Mouse (Mus musculus): ENCODE measurements at regions not wholly inside any gene's neighbourhood (a gene's known extent, or its start where the extent isn't known, plus 50 kb on each side); places are given as distances from the start of the nearest gene placed in this dataset.

GRCm38 (mm10) chr12:78098765-78099194 is 95.3 kb upstream of the Gm6657 start:
- no peak for DNase-seq (ENCODE audit: low spot score)

GRCm38 (mm10) chr12:78099761-78100160 is 94.3 kb upstream of the Gm6657 start:
- DNase-seq (ENCODE audit: low spot score), result no peak

GRCm38 (mm10) chr12:78100756-78101155 is 93.3 kb upstream of the Gm6657 start:
- no peak for DNase-seq (ENCODE audit: low spot score)

- DNase-seq (ENCODE audit: low spot score), result no peak
Measured at GRCm38 (mm10) chr12:78109931-78110330, 84.1 kb upstream of the Gm6657 start.

GRCm38 (mm10) chr12:78118131-78118530 is 75.9 kb upstream of the Gm6657 start:
- DNase-seq (ENCODE audit: low spot score), result no peak

- no peak for DNase-seq (ENCODE audit: low spot score)
Measured at GRCm38 (mm10) chr12:78119246-78119645, 74.8 kb upstream of the Gm6657 start.

GRCm38 (mm10) chr12:78119855-78120254 is 74.2 kb upstream of the Gm6657 start:
- no peak for DNase-seq (ENCODE audit: low spot score)

GRCm38 (mm10) chr12:78129130-78129845 is 64.8 kb upstream of the Gm6657 start:
- no peak for DNase-seq (ENCODE audit: low spot score)

- no peak for DNase-seq (ENCODE audit: low spot score)
Measured at GRCm38 (mm10) chr12:78132016-78132797, 61.8 kb upstream of the Gm6657 start.

GRCm38 (mm10) chr12:78133341-78133740 is 60.7 kb upstream of the Gm6657 start:
- no peak for DNase-seq (ENCODE audit: low spot score)

- DNase-seq (ENCODE audit: low spot score), result no peak
Measured at GRCm38 (mm10) chr12:78133984-78134383, 60.1 kb upstream of the Gm6657 start.

GRCm38 (mm10) chr12:78137196-78137595 is 56.8 kb upstream of the Gm6657 start:
- no peak for DNase-seq (ENCODE audit: low spot score)

GRCm38 (mm10) chr12:78138467-78138866 is 55.6 kb upstream of the Gm6657 start:
- DNase-seq (ENCODE audit: low spot score), result no peak

Data from embryo, embryonic 10.5 days (tissue).